Mouse (Mus musculus): ENCODE data around the gene Tspan4. TPM values are rescaled to one million over a fixed set of nuclear protein-coding genes. Genes with fewer than 3 reads are reported as not detected.

The Tspan4 gene
- polyA plus RNA-seq (2015; fragmentation: Nextera tagmentation; extraction: Ambion mirVana), result 141 and 186 TPM in 2 replicates

GRCm38 (mm10) chr7:141475011-141475804 is at the start of gene Tspan4, which contains the start of gene Polr2l:
Gene Tspan4 (plus strand): TSS chr7:141475240.
Gene Polr2l (minus strand): TSS chr7:141475132.

GRCm38 (mm10) chr7:141429310-141429709 is 45.7 kb upstream of the Tspan4 start, which contains the start of gene Cend1:
Gene Cend1 (minus strand): TSS chr7:141429491.

GRCm38 (mm10) chr7:141437178-141438120 is 37.6 kb upstream of the Tspan4 start, which contains the start of gene Slc25a22:
Gene Slc25a22 (minus strand): TSS chr7:141437892.

GRCm38 (mm10) chr7:141443828-141444237 is 31.2 kb upstream of the Tspan4 start, which contains the start of gene Pidd1:
Gene Pidd1 (minus strand): TSS chr7:141444025.

GRCm38 (mm10) chr7:141447110-141447991 is 27.7 kb upstream of the Tspan4 start, which contains the start of gene Rplp2:
Gene Rplp2 (plus strand): TSS chr7:141447370.

GRCm38 (mm10) chr7:141454967-141455551 is 20.0 kb upstream of the Tspan4 start, which contains the start of gene Pnpla2:
Gene Pnpla2 (plus strand): TSS chr7:141455198.

GRCm38 (mm10) chr7:141460391-141461113 is 14.5 kb upstream of the Tspan4 start, which contains the start of gene Cracr2b:
Gene Cracr2b (plus strand): TSS chr7:141461094.

GRCm38 (mm10) chr7:141467230-141468030 is 7.6 kb upstream of the Tspan4 start, which contains the start of gene Cd151:
Gene Cd151 (plus strand): TSS chr7:141467392.

GRCm38 (mm10) chr7:141539556-141540311 is 64.7 kb downstream of the Tspan4 start, which contains the start of gene Chid1:
Gene Chid1 (minus strand): TSS chr7:141539857.

Other genes starting within 250 kb of the Tspan4 start
- 17.0 and 25.2 TPM in 2 replicates for gene Phrf1, start 246.5 kb upstream of the Tspan4 start, polyA plus RNA-seq (2015; fragmentation: Nextera tagmentation; extraction: Ambion mirVana)
- 17.1 and 28.5 TPM in 2 replicates for gene Irf7, start 208.8 kb upstream of the Tspan4 start, polyA plus RNA-seq (2015; fragmentation: Nextera tagmentation; extraction: Ambion mirVana)
- gene Cdhr5, start 198.5 kb upstream of the Tspan4 start, polyA plus RNA-seq (2015; fragmentation: Nextera tagmentation; extraction: Ambion mirVana), result 3.5 and 5.3 TPM in 2 replicates
- 9.1 and 10.6 TPM in 2 replicates for gene Sct, start 196.1 kb upstream of the Tspan4 start, polyA plus RNA-seq (2015; fragmentation: Nextera tagmentation; extraction: Ambion mirVana)
- gene Drd4, start 183.2 kb upstream of the Tspan4 start, polyA plus RNA-seq (2015; fragmentation: Nextera tagmentation; extraction: Ambion mirVana), result 0.19 and 0.25 TPM in 2 replicates
- 57.4 and 71.3 TPM in 2 replicates for gene Deaf1, start 147.6 kb upstream of the Tspan4 start, polyA plus RNA-seq (2015; fragmentation: Nextera tagmentation; extraction: Ambion mirVana)
- gene Tmem80, start 147.5 kb upstream of the Tspan4 start, polyA plus RNA-seq (2015; fragmentation: Nextera tagmentation; extraction: Ambion mirVana), result 21.9 and 39.5 TPM in 2 replicates
- 4.6 and 5.3 TPM in 2 replicates for gene Eps8l2, start 136.4 kb upstream of the Tspan4 start, polyA plus RNA-seq (2015; fragmentation: Nextera tagmentation; extraction: Ambion mirVana)
- 338 and 567 TPM in 2 replicates for gene Taldo1, start 83.0 kb upstream of the Tspan4 start, polyA plus RNA-seq (2015; fragmentation: Nextera tagmentation; extraction: Ambion mirVana)
- 39.9 and 53.4 TPM in 2 replicates for gene Gatd1, start 61.1 kb upstream of the Tspan4 start, polyA plus RNA-seq (2015; fragmentation: Nextera tagmentation; extraction: Ambion mirVana)
- 5.0 and 17.0 TPM in 2 replicates for gene Cend1, start 45.7 kb upstream of the Tspan4 start, polyA plus RNA-seq (2015; fragmentation: Nextera tagmentation; extraction: Ambion mirVana)
- 18.6 and 27.0 TPM in 2 replicates for gene Slc25a22, start 37.3 kb upstream of the Tspan4 start, polyA plus RNA-seq (2015; fragmentation: Nextera tagmentation; extraction: Ambion mirVana)
- 2.4 and 2.8 TPM in 2 replicates for gene Pidd1, start 31.2 kb upstream of the Tspan4 start, polyA plus RNA-seq (2015; fragmentation: Nextera tagmentation; extraction: Ambion mirVana)
- gene Rplp2, start 27.9 kb upstream of the Tspan4 start, polyA plus RNA-seq (2015; fragmentation: Nextera tagmentation; extraction: Ambion mirVana), result 916 and 984 TPM in 2 replicates
- 37.4 and 82.9 TPM in 2 replicates for gene Pnpla2, start 20.0 kb upstream of the Tspan4 start, polyA plus RNA-seq (2015; fragmentation: Nextera tagmentation; extraction: Ambion mirVana)
- gene Cracr2b, start 14.1 kb upstream of the Tspan4 start, polyA plus RNA-seq (2015; fragmentation: Nextera tagmentation; extraction: Ambion mirVana), result 13.3 and 17.8 TPM in 2 replicates
- 79.0 and 90.1 TPM in 2 replicates for gene Cd151, start 7.8 kb upstream of the Tspan4 start, polyA plus RNA-seq (2015; fragmentation: Nextera tagmentation; extraction: Ambion mirVana)
- 63.7 and 105 TPM in 2 replicates for gene Polr2l, start 108 bp upstream of the Tspan4 start, polyA plus RNA-seq (2015; fragmentation: Nextera tagmentation; extraction: Ambion mirVana)
- 25.0 and 35.0 TPM in 2 replicates for gene Chid1, start 64.6 kb downstream of the Tspan4 start, polyA plus RNA-seq (2015; fragmentation: Nextera tagmentation; extraction: Ambion mirVana)
- gene Ap2a2, start 86.9 kb downstream of the Tspan4 start, polyA plus RNA-seq (2015; fragmentation: Nextera tagmentation; extraction: Ambion mirVana), result 48.3 and 57.2 TPM in 2 replicates
- gene Muc6, start 180.1 kb downstream of the Tspan4 start, polyA plus RNA-seq (2015; fragmentation: Nextera tagmentation; extraction: Ambion mirVana), result 0.27 and 0.30 TPM in 2 replicates
- gene Muc2, start 215.1 kb downstream of the Tspan4 start, polyA plus RNA-seq (2015; fragmentation: Nextera tagmentation; extraction: Ambion mirVana), result 0.17 and 0.41 TPM in 2 replicates